Mouse (Mus musculus) kidney, adult 18-20 months (tissue): ENCODE data around the gene Asrgl1.
"Not testable (repeated sequence)": the region's sequence is repeated elsewhere in the genome, so short reads cannot be mapped to it uniquely, and the experiment has no call there.

Experiments
- DNase-seq: peaks from one replicate; pipeline ENCODE4 v3.0.0; 2021

Asrgl1 gene

DNA sequence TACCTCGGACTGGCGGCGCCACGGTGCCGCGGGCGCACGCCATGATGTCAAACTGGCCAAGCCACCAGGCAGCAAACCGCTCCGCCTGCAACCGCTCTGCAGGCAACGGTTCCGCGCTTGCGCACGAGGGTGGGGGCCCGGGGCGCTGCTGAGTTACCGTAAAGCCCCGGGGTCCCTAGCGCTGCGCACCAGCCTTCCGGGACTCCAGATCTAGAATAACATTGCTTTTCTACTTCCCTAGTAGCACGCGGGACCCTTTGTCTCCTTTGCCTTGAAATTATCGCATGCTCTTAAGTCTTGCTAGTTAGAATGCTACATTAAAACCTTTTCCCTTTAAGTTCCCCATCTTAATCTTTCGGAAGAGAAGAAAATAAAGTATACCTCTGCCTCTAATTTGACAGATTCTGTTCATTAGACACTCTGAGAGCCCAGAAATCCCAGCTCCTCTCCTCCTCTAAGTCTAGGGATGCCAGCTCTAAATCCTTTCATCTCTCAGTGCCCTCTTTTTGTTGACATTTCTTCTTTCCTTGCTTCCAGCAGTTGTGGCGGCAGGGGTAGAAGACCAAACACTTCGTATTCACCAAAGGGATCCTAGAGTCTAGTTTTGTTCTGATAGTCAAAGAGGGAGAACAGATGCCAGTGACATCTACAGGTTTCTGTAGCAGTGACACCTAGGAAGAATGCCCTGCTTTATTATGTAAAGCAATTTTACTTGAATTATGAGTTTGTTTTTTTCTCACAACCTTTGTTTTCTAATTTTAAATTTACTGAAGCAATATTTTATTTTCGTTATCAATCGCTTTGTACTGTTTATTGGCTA is at the start of gene Asrgl1:
Asrgl1 (minus strand) TSS at position 125 of the 820 bp plus-strand sequence.
- DNase-seq, result peak; percentile 88

DNA sequence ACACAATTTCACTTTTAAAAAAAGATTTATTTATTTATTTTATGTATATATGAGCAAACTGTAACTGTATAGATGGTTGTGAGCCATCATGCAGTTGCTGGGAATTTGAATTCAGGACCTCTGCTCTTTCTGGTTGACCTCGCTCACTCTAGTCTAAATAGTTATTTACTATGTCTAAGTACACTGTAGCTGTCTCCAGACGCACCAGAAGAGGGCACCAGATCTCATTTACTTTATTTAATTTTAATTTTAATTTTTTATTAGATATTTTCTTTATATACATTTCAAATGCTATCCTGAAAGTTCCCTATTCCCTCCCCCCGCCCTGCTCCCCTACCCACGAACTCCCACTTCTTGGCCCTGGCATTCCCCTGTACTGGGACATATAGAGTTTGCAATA is 10.8 kb upstream of the Asrgl1 start:
- DNase-seq, result no peak

DNA sequence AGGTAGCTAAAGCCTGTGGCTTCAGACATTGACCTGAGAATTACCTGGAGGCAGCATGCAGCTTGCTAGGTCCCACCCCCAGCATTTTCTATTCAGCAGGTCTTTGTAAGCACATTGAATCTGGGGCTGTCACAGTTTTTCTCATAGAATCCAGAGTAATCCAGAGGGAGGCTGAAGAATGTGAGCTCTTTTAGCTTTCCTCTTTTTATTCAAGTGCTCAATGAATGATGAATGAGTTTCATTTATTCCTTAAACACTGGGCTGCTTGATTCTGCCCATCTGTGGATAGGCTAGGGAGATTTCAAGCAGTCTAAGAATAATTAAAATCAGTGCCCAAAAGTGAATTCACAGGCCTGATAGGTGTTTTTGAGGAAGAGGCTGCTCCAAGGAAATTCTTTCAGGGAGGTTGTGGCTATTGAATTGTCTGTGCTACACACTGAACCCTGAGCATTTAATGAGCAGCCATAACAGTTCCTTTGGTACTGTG is 8.2 kb upstream of the Asrgl1 start:
- no peak for DNase-seq

DNA sequence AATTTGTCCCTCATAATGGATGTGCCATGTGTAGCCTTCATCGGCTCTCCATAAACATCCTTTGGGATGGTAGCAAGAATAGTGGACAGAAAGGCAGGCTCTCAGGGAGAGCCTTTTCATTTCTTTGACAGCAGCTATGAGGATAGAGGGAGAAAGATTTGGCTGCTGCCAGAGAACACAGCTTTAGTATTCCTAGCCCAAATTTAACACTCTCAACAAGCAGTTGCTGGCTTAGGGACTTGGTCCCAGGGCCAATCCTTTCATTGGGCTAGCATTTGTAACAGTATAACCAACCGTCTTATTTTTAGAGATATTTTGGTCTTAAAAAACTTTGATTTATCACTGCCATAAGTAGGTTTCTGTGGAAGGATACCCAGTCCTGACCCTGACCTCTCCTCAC is 7.8 kb upstream of the Asrgl1 start:
- no peak for DNase-seq

DNA sequence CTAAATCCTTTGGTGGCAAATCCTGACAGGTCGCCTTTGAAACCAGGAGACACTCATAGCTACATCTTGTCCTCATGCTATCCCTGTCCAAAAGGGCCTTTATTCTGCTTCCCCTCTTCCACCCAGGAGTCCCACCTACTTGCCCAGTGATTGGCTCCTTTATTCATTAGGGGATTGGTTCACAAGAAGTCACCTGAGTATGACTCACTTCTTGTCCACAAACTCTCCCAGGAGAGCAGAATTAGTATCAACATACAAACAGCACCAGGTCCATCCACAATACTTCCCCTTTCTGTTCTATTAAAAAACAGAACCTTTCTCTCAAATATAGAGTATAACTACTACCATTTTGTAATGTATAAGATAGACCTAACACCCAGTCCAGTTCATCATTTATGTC is 4.9 kb upstream of the Asrgl1 start:
- DNase-seq, result not testable (repeated sequence)

DNA sequence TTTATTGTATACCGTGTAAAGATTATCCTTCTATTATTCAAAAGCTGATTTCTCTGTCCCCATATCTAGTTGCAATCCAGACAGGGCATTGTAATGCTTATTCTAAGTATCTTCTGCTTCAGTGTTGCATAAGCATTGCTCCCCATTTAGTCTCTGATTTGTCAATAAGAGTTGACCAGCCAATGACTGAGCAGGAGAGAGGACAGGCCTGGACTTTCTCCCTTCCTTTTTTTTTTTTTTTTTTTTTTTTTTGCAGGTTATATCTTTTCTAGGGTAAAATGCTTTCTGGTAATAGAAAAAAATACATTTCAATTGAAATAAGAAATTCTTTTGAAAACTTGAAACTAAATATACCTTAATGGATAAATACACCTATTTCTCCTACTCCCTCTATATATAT is 1.7 kb upstream of the Asrgl1 start:
- DNase-seq, result no peak

DNA sequence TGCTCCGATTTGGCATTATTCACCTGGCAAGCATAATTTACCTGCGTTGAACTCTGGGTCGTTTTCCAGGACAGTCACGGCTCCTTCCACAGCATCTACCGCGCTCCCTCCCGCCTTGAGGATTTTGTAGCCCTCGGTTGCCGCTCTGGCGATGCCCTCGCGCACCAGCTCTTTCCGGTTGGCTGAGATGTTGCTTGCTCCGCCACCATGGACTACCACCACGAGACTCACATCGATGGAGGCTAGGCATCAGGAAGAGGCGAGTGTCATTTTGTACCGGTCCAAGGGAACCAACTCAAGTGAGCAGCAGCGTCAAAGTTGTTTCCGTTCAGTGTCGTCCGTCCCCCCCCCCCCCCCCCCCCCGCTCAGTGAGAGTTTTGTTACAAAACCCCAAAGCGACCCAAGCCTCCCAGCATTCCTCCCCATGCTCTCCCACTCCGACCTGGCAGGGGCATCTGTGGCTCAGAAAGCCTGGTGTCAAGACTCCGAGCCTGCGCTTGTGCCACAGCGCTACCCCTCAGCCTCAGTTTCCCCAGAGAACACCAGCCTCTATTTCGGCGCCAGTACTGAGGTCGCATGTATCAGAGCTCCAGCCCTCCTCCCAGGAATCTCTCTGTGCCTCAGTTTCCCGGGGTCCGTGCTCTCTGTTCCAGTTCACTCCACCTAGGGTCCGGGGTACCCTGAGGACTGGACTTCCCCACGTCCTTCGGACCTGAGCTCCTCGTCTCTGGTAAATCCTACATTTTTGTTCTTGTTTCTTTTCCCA is 507 bp downstream of the Asrgl1 start:
- DNase-seq, result peak; percentile 21

DNA sequence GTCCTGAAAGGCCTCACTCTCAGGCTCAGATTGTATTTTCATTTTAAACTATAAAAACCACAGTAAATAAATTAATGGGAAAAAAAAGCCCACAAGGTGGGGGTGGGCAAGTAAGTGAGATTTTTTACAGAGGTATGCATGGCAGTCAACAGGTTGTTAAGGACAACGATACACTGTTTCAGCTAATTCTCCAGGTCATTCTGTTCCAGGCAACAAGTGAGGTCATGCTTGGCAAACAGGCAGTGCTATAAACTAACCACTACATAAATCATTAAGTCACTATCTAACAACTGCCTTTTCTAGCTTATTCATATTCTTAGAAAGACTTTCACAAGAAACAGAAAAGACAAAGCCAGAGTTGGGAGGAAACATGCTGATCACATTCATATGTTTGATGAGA is 5.4 kb downstream of the Asrgl1 start:
- no peak for DNase-seq

DNA sequence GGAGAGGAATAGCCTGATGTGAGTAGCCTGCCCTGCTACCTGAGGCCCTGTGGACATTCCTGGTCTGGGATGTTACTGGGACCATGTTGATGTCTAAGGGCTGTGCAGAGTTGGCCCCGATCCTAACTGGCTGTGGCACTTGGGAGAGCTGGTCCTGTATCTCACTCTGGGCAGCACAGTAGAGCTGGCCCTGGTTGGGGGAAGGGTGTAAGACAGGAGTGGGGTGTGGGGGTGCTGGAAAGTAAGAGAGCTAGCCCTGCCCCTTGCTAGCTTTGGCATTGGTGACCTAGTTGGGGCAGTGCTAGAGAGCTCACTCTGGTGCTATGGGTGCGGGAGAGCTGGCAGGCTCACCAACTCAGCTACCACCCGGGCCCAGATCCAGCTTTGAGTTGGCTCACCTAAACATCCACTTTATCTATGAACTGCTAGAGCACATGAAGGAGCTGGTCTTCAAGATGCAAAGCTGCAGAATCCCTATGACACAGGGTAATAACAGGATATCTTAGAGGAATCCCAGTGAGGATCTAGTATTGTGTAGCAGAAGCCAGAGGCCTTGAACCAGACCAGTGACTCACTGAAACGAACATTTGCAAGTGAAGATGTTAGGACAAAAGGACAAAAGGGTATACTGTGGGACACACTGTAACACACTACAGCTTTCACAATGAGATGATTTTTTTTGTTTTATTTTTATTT is 6.8 kb downstream of the Asrgl1 start:
- DNase-seq, result no peak

DNA sequence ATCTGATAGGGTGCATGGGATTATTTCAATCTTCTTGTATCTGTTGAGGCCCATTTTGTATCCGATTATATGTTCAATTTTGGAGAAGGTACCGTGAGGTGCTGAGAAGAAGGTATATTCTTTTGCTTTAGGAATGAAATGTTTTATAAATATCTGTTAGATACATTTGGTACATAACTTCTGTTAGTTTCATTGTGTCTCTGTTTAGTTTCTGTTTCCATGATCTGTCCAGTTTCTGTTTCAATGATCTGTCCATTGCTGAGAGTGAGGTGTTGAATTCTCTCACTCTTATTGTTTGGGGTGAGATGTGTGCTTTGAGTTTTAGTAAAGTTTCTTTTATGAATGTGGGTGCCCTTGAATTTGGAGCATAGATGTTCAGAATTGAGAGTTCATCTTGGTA is 11.4 kb downstream of the Asrgl1 start:
- not testable (repeated sequence) for DNase-seq

DNA sequence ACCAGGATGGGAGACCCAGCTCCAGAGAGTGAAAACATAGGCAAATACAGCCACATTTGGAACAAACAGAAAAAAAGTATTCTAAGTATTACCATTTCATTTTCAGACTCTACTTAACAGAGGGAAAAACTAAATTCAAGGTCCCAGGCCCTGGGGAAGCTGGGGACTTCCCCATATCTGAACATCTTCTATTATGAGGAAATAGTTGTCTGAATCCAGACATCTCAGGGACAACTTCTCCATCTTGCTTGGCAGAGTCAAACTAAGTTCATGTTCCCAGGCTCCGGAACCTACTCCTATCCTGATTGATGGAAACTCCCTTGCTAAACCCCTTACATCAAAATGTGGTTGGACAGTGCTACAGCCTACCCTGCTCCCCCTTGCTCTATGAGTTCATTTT is 13.0 kb downstream of the Asrgl1 start:
- DNase-seq, result no peak

DNA sequence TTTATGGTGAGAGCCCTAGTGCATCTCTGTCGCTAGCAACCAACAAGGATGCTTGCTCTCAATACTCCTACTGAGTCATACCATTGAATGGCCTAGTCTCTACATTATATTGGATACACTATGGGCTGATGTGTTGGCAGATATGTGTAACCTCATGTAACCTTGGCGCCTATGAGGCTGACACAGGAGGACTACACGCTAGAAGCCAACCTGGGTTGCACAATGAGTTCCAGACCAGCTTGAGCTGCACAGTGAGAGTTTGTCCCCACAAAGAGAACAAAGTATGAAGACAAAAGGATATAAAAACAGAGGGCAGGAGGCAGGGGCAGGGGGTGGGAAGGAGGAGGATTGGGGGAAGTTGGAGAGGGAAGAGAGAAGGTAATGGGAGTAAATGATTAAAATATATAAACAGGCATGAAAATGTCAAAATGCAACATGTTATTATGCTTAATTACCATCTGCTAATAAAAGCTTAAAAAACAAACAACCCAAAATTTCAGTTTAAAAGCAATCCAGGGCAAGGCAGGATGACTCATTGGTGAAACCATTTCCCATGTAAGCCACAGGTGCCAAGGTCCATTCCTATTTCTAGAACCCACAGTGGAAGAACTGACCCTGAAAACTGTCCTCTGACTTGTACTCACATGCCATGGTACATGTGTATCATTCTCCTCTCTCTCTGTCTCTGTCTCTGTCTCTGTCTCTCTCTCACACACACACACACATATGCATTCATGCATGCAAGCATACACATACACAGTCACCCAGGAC is 15.6 kb downstream of the Asrgl1 start:
- no peak for DNase-seq

DNA sequence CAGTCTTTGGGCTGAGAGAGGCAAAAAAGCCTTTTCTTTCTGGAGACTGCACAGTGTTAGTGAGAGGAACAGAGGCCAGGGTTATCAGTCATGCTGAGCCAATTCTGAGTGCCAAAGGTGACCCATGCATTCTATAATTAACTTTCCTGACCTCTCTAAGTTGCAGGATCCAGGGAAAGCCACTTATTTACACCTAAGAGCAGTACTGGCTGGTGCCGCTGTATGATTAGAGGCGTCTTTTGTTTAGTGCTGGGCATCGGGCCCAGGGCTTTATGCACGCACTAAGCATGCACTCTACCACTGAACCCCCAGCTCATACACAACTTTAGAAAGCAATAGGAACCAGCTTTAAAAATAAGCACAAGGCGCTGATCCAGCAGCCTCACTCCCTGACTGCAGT is 18.2 kb downstream of the Asrgl1 start:
- DNase-seq, result no peak

DNA sequence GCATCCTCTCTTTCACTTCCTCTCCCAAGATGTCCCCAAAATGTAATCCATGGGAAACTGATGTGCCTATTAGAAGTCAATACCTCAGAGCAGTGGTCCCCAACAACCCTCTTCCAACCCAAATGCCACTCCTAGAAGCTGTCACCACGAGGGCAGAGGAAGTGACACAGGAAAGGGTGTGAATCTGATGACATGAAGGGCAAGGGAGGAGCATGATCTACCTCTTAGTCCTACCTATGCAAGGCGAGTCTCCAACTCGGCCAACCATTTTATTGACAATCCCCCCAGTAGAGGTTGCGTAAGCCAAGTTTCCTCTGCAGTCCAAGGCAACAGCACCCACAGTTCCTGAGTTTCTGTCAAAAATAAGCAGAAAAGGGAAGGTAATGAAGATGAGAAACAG is 19.2 kb downstream of the Asrgl1 start:
- DNase-seq, result no peak

DNA sequence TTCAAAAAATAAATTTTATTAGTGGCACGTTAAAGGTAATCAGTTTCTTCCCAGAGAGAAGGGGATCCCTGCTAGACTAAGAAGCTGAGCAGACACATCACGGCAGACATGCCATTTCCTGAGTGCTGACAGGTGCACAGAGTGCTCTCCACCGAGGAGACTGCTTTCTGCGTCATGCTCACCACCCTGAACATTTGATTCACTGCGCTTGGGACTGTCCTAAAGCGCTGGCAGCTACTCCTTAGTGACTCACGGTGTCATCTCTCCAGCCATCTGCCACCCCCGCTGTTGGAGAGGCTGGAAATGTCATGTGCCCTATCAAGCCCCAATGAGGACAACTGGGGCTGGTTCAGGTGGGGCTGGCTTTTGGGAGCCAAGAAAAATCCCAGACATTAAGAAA is 23.4 kb downstream of the Asrgl1 start:
- no peak for DNase-seq

DNA sequence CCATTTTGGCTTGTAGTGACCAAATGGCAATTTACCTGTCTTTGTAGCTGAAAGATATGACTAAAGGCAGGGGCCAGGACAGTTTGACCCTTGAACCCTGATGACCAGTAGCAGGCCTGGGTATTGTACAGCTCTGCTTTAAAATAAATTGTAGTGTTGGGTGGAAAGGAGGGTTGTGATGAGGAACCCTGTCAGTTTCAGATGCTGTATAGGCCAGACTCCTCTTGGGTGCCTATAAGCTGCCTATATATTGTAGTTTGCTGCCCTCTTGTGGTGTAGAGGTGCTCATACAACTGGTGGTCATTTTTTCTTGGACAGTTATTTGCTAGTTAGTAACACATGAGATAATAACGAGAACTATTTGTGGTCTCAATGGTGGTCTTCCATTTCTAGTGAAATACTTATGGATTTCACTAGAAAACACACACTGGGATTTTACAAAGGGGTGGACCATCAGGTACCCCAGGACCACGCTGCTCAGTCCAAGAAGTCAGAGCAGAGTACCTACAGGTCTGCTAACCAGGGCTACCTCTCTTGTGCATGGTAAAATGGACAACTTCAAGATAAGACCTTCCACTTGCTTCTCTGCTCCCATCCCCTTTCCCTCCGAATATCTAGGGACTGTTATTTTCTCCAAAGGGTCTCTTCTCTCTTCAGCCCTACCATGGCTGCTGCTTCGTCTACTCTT is 25.1 kb downstream of the Asrgl1 start:
- DNase-seq, result peak; percentile 52

DNA sequence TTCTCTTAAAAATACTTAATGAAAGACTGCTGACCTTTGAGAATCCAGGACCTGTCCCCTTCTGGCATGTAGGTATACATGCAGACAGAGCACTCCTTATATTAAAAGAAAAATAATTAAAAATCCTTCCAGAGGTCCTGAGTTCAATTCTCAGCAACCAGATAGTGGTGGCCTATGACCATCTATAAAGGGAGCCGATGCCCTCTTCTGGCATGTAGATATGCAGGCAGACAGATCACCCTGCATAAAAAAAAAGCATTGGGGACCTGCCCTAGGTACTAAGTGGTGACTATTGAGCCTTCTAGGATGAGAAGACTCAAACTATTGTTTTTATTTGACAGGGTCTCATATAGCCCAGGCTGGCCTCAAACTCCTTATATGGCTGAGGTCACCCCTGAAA is 26.9 kb downstream of the Asrgl1 start:
- DNase-seq, result no peak

DNA sequence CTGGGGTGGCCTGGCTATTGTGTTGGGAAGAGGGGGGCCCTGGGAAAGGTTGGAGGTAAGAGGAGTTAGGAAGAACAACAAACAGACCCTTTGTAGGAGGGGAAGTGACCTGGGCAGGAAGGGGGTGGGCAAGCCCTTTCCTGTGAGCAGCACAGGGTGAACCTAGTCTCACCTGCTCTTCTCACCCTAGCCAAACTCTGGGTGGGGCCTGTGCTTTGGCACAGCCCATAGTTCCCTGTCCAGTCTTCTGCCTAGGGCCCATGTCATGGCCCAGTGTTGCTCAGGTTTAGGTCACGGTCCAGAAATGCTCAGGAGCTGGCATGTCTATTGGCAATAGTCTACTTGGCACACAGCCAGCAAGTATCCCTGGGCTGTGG is 28.1 kb downstream of the Asrgl1 start:
- DNase-seq, result no peak

DNA sequence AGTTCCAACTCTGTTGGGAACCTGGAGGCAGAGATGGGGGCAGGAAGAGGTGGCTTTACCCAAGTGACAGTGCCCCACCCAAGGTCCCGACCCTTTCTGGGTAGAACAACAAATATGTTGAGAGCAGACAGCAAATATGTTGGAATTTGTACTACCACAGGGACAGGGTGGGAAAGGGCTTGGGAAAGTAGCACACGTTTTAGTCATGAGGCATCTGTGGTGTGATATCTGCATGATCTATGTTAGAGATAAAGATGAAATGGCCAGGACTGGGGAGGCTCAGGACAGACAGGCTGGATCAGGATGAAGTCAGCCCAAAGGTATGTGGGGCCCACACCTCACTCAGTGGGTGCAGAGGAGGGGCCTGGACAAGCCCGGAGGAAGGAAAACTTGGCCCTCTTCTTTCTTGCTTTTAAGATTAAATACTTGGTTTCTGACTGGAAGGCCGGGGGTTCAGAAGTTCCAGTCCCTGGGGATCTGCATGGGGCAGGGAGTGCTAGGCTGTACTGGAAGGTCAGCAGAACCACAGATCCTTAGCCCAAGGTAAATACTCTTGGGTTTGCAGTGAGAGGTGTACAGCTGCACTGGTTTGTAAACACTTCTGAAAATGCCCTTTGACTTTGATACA is 28.6 kb downstream of the Asrgl1 start:
- DNase-seq, result no peak

DNA sequence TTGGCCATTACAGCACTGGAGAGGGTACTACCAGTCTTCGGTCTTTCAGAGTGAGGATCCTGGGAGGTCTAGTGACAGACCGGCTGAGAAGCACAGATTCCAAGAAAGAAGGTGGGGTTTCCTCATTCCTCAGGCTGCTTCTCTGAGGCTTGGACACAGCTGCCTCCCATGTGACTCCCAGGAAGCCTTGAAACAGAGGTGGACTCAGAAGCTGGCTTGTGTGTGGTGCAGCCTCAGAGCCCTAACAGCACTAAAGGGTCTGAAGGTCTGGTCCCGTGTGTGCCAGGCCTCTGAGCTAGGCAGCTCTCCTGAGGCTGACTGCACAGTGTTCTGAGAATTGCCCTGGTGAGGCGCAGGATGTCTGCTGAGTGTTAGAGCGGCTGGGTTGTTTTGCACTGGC is 29.3 kb downstream of the Asrgl1 start:
- DNase-seq, result no peak

DNA sequence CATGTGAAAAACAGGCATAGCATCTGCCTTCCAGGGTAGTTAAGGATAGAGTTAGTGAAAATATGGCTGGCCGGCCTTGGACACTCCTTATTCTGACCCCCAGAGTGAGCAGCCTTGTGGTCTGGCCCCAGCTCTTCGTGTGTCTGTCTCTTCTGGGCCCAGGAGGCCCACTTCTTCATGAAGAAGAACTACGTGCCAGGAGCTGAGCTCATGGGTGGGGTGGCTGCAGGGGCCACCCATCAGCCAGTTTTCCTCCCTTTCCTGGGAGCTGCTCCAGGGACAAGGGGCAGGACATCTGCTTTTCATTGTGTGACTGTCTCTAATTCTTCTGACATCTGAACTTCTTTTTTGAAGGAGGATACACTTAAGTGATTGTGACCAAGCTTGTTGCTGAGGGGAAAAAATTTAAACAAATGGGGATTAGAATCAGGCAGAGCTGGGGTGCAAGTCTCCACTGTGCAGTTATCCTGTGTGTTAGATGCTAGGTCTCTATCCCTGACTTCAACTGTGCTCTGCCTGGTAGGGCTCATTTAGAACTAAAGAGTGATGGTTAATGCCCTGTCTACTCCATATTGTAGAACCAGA is 30.2 kb downstream of the Asrgl1 start:
- DNase-seq, result no peak
